Mouse (Mus musculus): ENCODE data around the gene Tbc1d10b. TPM values are rescaled to one million over a fixed set of nuclear protein-coding genes. Genes with fewer than 3 reads are reported as not detected.
"Not testable (repeated sequence)": the region's sequence is repeated elsewhere in the genome, so short reads cannot be mapped to it uniquely, and the experiment has no call there.

Gene Tbc1d10b
- polyA plus RNA-seq (2015; fragmentation: Nextera tagmentation; extraction: Ambion mirVana) = 27.0 and 29.1 TPM in 2 replicates

DNA sequence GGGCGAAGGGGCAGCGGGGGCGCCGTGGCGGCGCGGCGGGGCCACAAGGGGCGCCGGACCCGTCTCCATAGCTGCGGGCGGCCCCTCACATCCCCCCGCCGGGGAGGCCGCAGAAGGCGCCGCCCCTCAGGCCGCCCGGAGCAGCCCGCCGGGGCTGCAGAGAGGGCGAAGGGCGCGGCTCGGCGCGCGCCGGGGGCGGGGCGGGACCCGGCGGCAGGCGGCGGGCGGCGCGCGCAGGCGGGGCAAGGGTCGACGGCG, at the start of gene Tbc1d10b:
Gene Tbc1d10b (minus strand): TSS at position 174 of the 258 bp plus-strand sequence.
- H3K4me1 ChIP-seq (ENCODE audit: control insufficient read depth, insufficient read depth, low read depth, low read length) = peaks cover 25% of the 10 kb centered on the region
- peak; percentile 3; the same call in 1 of the 2 replicates for ATAC-seq
- peak within 1 kb of the TSS; percentile 99 for H3K4me2 ChIP-seq (ENCODE audit: low read length)
- no peaks in the 10 kb centered on the region for H3K9me3 ChIP-seq (ENCODE audit: control insufficient read depth, low read length)
- peak within 1 kb of the TSS; percentile 97 for H3K4me3 ChIP-seq (ENCODE audit: low read length)
- H3K36me3 ChIP-seq (ENCODE audit: control insufficient read depth, insufficient read depth, low read length) = peaks cover 1% of the 10 kb centered on the region
- H3K27ac ChIP-seq (ENCODE audit: low read depth, low read length) = peak within 1 kb of the TSS; percentile 85
- WGBS = no CpG with 5 or more reads among the region's 44 CpGs
- H3K9ac ChIP-seq (ENCODE audit: low read depth, low read length) = peak within 1 kb of the TSS; percentile 94
- H3K27me3 ChIP-seq (replicated peaks; ENCODE audit: control insufficient read depth, insufficient read depth, low read length) = no peaks in the 10 kb centered on the region

DNA sequence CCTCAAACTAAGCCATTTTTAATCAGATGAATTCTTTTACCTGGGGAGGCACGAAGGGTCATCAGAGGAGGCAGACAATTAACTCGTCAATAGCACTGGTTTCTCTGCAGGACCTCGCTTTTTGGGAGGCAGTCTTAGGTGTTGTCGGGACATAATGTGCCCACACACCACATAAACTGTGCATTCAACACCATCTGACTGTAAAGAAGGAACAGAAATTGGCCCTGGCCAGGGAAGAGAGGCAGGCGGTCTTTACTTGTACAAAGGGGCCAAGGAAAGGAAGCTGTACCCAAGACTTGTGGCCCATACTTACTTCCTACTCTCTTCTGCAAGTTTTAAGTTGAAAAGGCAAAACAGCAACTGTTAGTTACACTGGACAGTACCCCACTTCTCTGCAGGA, 48.2 kb upstream of the Tbc1d10b start:
- Histone ChIP-seq H3K9ac (ENCODE audit: low read depth, low read length) (no peak overlapping the region), H3K4me1 (ENCODE audit: control insufficient read depth, insufficient read depth, low read depth, low read length) (peaks cover 16% of the 10 kb centered on the region), H3K4me2 (ENCODE audit: low read length) (no peak overlapping the region), H3K9me3 (ENCODE audit: control insufficient read depth, low read length) (no peaks in the 10 kb centered on the region), H3K4me3 (ENCODE audit: low read length) (no peak overlapping the region), H3K27me3 (replicated peaks; ENCODE audit: control insufficient read depth, insufficient read depth, low read length) (no peaks in the 10 kb centered on the region), H3K36me3 (ENCODE audit: control insufficient read depth, insufficient read depth, low read length) (no peaks in the 10 kb centered on the region), H3K27ac (ENCODE audit: low read depth, low read length) (no peak overlapping the region)
- ATAC-seq = no peak
- 95% methylated on average over 5 of the region's 5 CpGs for WGBS

DNA sequence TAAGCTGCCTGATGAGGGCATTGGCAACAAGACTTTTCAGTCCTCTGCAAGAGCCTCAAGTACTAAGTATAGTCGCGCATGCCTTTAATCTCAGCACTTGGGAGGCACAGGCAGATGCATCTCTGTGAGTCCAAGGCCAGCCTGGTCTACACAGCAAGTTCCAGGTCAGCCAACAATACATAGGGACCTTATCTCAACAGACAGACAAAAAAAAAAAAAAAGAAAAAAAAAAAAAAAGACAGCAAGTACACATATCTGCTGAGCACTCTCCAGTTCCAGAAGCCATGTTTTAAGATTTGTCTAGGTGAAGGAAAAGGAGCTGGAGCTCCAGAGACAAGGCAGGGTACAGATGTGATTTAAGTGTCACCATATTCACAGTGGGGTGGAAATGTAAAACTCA, 47.7 kb upstream of the Tbc1d10b start:
- Histone ChIP-seq H3K27me3 (replicated peaks; ENCODE audit: control insufficient read depth, insufficient read depth, low read length) (no peaks in the 10 kb centered on the region), H3K4me3 (ENCODE audit: low read length) (no peak overlapping the region), H3K9ac (ENCODE audit: low read depth, low read length) (no peak overlapping the region), H3K4me1 (ENCODE audit: control insufficient read depth, insufficient read depth, low read depth, low read length) (peaks cover 13% of the 10 kb centered on the region), H3K27ac (ENCODE audit: low read depth, low read length) (no peak overlapping the region), H3K36me3 (ENCODE audit: control insufficient read depth, insufficient read depth, low read length) (no peaks in the 10 kb centered on the region), H3K9me3 (ENCODE audit: control insufficient read depth, low read length) (no peaks in the 10 kb centered on the region), H3K4me2 (ENCODE audit: low read length) (no peak overlapping the region)
- WGBS = 90% methylated on average over 2 of the region's 2 CpGs
- no peak for ATAC-seq

DNA sequence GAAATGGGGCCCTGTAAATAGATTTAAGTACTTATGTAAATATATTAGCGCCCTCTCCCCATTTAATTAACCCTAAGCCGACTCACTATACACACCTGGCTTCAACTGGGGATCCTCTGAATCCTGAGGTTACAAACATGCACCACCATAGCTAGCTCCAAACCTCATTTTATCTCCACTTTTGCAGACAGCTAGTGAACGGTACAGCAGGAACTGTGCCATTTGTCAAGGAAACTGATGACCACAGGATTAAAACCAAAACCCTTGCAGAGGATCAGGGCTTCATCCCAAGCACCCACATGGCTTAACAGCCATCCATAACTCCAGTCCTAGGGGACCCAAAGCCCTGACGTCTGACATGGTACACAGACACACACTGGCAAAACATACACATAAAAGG, 46.7 kb upstream of the Tbc1d10b start:
- Histone ChIP-seq H3K36me3 (ENCODE audit: control insufficient read depth, insufficient read depth, low read length) (peaks cover 2% of the 10 kb centered on the region; the same call in 1 of the 2 replicates), H3K4me3 (ENCODE audit: low read length) (peak overlapping the region; percentile 67), H3K27me3 (replicated peaks; ENCODE audit: control insufficient read depth, insufficient read depth, low read length) (no peaks in the 10 kb centered on the region), H3K4me2 (ENCODE audit: low read length) (peak overlapping the region; percentile 97), H3K27ac (ENCODE audit: low read depth, low read length) (peak overlapping the region; percentile 95), H3K4me1 (ENCODE audit: control insufficient read depth, insufficient read depth, low read depth, low read length) (peaks cover 10% of the 10 kb centered on the region), H3K9me3 (ENCODE audit: control insufficient read depth, low read length) (no peaks in the 10 kb centered on the region), H3K9ac (ENCODE audit: low read depth, low read length) (peak overlapping the region; percentile 87)
- no peak for ATAC-seq
- WGBS = 25% methylated on average over 4 of the region's 4 CpGs

DNA sequence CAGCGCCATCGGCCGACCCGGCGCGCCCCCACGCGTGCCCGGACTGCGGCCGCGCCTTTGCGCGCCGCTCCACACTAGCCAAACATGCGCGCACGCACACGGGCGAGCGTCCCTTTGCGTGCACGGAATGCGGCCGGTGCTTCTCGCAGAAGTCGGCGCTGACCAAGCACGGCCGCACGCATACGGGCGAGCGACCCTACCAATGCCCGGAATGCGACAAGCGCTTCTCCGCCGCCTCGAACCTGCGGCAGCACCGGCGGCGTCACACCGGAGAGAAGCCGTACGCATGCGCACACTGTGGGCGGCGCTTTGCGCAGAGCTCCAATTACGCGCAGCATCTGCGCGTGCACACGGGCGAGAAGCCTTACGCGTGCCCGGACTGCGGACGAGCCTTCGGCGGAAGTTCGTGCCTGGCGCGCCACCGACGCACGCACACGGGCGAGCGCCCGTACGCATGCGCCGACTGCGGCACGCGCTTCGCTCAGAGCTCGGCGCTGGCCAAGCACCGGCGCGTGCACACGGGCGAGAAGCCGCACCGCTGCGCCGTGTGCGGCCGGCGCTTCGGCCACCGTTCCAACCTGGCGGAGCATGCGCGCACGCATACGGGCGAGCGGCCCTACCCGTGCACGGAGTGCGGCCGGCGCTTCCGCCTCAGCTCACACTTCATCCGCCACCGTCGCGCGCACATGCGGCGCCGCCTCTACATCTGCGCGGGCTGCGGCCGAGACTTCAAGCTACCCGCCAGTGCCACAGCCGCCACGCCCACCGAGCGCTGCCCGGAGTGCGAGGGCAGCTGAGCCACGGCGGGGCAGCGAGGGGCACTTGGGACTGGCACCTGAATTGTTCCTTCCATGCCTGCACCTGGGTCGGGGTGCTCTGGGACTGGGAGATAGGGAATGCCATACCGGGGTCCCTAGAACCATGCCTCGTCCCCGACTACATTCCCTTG, 45.8 kb upstream of the Tbc1d10b start:
- H3K9ac ChIP-seq (ENCODE audit: low read depth, low read length) = peak overlapping the region; percentile 87
- H3K36me3 ChIP-seq (ENCODE audit: control insufficient read depth, insufficient read depth, low read length) = peaks cover 7% of the 10 kb centered on the region; the same call in 1 of the 2 replicates
- H3K4me3 ChIP-seq (ENCODE audit: low read length) = peak overlapping the region; percentile 67
- no peaks in the 10 kb centered on the region for H3K27me3 ChIP-seq (replicated peaks; ENCODE audit: control insufficient read depth, insufficient read depth, low read length)
- peak overlapping the region; percentile 95 for H3K27ac ChIP-seq (ENCODE audit: low read depth, low read length)
- WGBS = under 1% methylated on average over 136 of the region's 136 CpGs
- H3K9me3 ChIP-seq (ENCODE audit: control insufficient read depth, low read length) = no peaks in the 10 kb centered on the region
- peak; percentile 97 for ATAC-seq
- peak overlapping the region; percentile 97 for H3K4me2 ChIP-seq (ENCODE audit: low read length)
- H3K4me1 ChIP-seq (ENCODE audit: control insufficient read depth, insufficient read depth, low read depth, low read length) = peaks cover 7% of the 10 kb centered on the region

DNA sequence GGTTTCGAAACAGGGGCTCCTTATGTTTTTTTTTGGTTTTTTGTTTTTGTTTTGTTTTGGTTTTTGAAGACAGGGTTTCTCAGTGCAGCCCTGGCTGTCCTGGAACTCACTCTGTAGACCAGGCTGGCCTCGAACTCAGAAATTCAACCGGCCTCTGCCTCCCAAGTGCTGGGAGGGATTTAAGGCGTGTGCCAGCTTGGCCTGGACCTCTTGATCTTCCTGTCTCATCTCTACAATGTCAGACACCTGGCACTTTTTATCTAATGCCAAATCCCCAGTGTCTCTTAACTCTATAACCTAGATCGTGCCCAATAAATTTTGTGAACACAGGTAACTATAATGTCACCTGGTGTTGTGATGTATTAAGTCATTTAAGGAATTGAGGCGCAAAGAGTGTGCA, 45.1 kb upstream of the Tbc1d10b start:
- H3K9ac ChIP-seq (ENCODE audit: low read depth, low read length) = peak overlapping the region; percentile 87
- WGBS = 78% methylated on average over 6 of the region's 6 CpGs
- H3K4me2 ChIP-seq (ENCODE audit: low read length) = peak overlapping the region; percentile 97
- H3K36me3 ChIP-seq (ENCODE audit: control insufficient read depth, insufficient read depth, low read length) = peaks cover 7% of the 10 kb centered on the region; the same call in 1 of the 2 replicates
- peaks cover 7% of the 10 kb centered on the region for H3K4me1 ChIP-seq (ENCODE audit: control insufficient read depth, insufficient read depth, low read depth, low read length)
- H3K9me3 ChIP-seq (ENCODE audit: control insufficient read depth, low read length) = no peaks in the 10 kb centered on the region
- H3K4me3 ChIP-seq (ENCODE audit: low read length) = peak overlapping the region; percentile 67
- H3K27me3 ChIP-seq (replicated peaks; ENCODE audit: control insufficient read depth, insufficient read depth, low read length) = no peaks in the 10 kb centered on the region
- no peak for ATAC-seq
- peak overlapping the region; percentile 95 for H3K27ac ChIP-seq (ENCODE audit: low read depth, low read length)

DNA sequence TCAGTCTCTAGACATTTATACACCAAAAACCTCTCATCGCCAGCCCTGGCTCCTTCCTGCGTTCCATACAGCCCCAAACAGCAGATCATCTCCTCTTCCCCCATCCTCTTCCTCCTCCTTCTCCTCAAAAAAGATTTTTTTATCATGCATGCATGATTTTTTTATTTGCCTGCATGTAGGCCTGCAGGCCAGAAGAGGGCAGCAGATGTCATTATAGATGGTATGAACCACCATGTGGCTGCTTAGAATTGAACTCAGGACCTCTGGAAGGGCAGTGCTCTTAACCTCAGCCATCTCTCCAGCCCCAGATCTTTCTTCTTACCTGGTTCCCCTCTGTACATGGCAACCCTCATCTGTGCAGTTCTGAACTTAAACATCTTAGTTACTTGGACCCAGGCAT, 44.1 kb upstream of the Tbc1d10b start:
- Histone ChIP-seq H3K36me3 (ENCODE audit: control insufficient read depth, insufficient read depth, low read length) (peaks cover 7% of the 10 kb centered on the region; the same call in 1 of the 2 replicates), H3K4me2 (ENCODE audit: low read length) (no peak overlapping the region), H3K4me1 (ENCODE audit: control insufficient read depth, insufficient read depth, low read depth, low read length) (peaks cover 7% of the 10 kb centered on the region), H3K27ac (ENCODE audit: low read depth, low read length) (no peak overlapping the region), H3K4me3 (ENCODE audit: low read length) (no peak overlapping the region), H3K27me3 (replicated peaks; ENCODE audit: control insufficient read depth, insufficient read depth, low read length) (no peaks in the 10 kb centered on the region), H3K9me3 (ENCODE audit: control insufficient read depth, low read length) (no peaks in the 10 kb centered on the region), H3K9ac (ENCODE audit: low read depth, low read length) (no peak overlapping the region)
- 93% methylated on average over 2 of the region's 2 CpGs for whole genome bisulfite sequencing
- ATAC-seq = no peak

DNA sequence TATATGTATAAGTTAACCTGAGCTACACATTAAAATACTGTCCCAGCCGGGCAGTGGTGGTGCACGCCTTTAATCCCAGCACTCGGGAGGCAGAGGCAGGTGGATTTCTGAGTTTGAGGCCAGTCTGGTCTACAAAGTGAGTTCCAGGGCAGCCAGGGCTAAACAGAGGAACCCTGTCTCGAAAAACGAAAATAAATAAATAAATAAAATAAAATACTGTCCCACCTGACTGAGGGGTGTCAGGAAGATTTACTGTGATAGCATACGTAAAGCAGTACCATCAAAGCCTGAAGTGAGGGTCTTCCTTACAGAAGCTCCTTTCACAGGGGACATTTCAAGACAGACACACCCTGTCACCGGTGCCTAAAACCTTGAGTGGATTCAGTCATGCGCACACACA, 42.2 kb upstream of the Tbc1d10b start:
- not testable (repeated sequence) for H3K4me2 ChIP-seq (ENCODE audit: low read length); H3K36me3 ChIP-seq (ENCODE audit: control insufficient read depth, insufficient read depth, low read length); H3K9me3 ChIP-seq (ENCODE audit: control insufficient read depth, low read length); H3K4me3 ChIP-seq (ENCODE audit: low read length); H3K9ac ChIP-seq (ENCODE audit: low read depth, low read length); H3K27ac ChIP-seq (ENCODE audit: low read depth, low read length); H3K27me3 ChIP-seq (replicated peaks; ENCODE audit: control insufficient read depth, insufficient read depth, low read length); ATAC-seq
- 94% methylated on average over 8 of the region's 8 CpGs for WGBS
- H3K4me1 ChIP-seq (ENCODE audit: control insufficient read depth, insufficient read depth, low read depth, low read length) = peaks cover 18% of the 10 kb centered on the region

DNA sequence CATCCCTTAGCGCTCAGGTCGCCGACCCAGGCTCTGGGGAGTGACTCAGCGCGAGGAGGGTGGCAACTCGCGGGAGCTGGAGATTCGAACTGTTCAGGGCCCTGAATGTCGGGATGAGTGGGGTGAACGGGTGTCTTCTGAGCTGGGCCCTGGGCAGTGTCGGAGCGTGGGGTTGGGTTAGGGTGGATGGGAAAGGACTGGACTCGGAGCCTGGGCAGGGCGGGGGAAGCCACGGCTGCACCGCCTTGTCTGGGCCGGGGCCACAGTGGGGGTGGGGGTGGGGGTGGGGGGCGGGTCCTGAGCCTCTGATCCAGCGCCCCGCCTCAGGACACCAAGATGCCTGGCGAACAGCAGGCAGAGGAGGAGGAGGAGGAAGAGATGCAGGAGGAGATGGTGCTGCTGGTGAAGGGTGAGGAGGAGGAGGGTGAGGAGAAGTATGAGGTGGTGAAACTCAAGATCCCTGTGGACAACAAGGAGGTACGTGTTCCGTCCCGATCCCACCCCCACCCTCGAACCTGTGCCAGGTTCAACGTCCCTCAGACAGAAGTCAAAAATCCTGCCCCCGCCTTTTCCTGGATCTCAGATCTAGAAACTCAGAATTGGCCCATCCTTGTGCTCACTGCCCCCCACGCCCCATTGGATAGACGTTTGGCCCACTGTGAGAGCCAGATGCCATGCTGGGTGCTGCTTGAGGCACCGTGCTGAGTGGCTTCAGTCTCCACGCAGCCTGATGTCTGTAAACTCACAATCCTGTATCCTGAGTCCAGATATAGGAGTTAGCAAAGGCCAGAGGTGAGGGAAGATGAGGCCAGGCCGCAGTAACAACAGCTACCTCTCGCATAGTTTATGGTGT, 36.6 kb upstream of the Tbc1d10b start:
- H3K4me1 ChIP-seq (ENCODE audit: control insufficient read depth, insufficient read depth, low read depth, low read length) = peaks cover 17% of the 10 kb centered on the region
- H3K4me2 ChIP-seq (ENCODE audit: low read length) = peak overlapping the region; percentile 94
- ATAC-seq = peak; percentile 75
- peak overlapping the region; percentile 98 for H3K9ac ChIP-seq (ENCODE audit: low read depth, low read length)
- H3K9me3 ChIP-seq (ENCODE audit: control insufficient read depth, low read length) = no peaks in the 10 kb centered on the region
- H3K4me3 ChIP-seq (ENCODE audit: low read length) = peak overlapping the region; percentile 93
- WGBS = 14% methylated on average over 25 of the region's 33 CpGs
- no peaks in the 10 kb centered on the region for H3K27me3 ChIP-seq (replicated peaks; ENCODE audit: control insufficient read depth, insufficient read depth, low read length)
- H3K27ac ChIP-seq (ENCODE audit: low read depth, low read length) = peak overlapping the region; percentile 88
- H3K36me3 ChIP-seq (ENCODE audit: control insufficient read depth, insufficient read depth, low read length) = peaks cover 4% of the 10 kb centered on the region; the same call in 1 of the 2 replicates
